Mouse (Mus musculus): ENCODE data around the gene Zbtb20. TPM values are rescaled to one million over a fixed set of nuclear protein-coding genes. Genes with fewer than 3 reads are reported as not detected.

Zbtb20 gene
- total RNA-seq, 2 experiments from 2014 or later: 196 to 202 TPM

GRCm38 (mm10) chr16:43069666-43070295, 194.1 kb downstream of the Zbtb20 start:
- intact Hi-C loops (cut with DNase I): no loop called here
- DNase-seq: no peak

GRCm38 (mm10) chr16:43071875-43072274, 196.2 kb downstream of the Zbtb20 start:
- no peak for DNase-seq
- intact Hi-C loops (cut with DNase I): no loop called here

GRCm38 (mm10) chr16:43072818-43073594, 197.3 kb downstream of the Zbtb20 start:
- DNase-seq: no peak
- intact Hi-C loops (cut with DNase I): no loop called here

GRCm38 (mm10) chr16:43080403-43080802, 204.7 kb downstream of the Zbtb20 start:
- intact Hi-C loops (cut with DNase I): no loop called here
- DNase-seq: no peak

GRCm38 (mm10) chr16:43080923-43081702, 205.4 kb downstream of the Zbtb20 start:
- intact Hi-C loops (cut with DNase I): no loop called here
- no peak for DNase-seq

GRCm38 (mm10) chr16:43081995-43082394, 206.3 kb downstream of the Zbtb20 start:
- no peak for DNase-seq
- intact Hi-C loops (cut with DNase I): no loop called here

GRCm38 (mm10) chr16:43082801-43083200, 207.1 kb downstream of the Zbtb20 start:
- intact Hi-C loops (cut with DNase I): no loop called here

GRCm38 (mm10) chr16:43090188-43090587, 214.5 kb downstream of the Zbtb20 start:
- intact Hi-C loops (cut with DNase I): no loop called here
- no peak for DNase-seq

More at GRCm38 (mm10) chr16:43082801-43083200, 207.1 kb downstream of the Zbtb20 start:
- no peak for DNase-seq

GRCm38 (mm10) chr16:43094161-43094560, 218.5 kb downstream of the Zbtb20 start:
- intact Hi-C loops (cut with DNase I): no loop called here
- no peak for DNase-seq

GRCm38 (mm10) chr16:43094756-43095155, 219.1 kb downstream of the Zbtb20 start:
- intact Hi-C loops (cut with DNase I): no loop called here
- DNase-seq: no peak

- no peak for DNase-seq
- intact Hi-C loops (cut with DNase I): no loop called here
These were observed 220.4 kb downstream of the Zbtb20 start for GRCm38 (mm10) chr16:43096040-43096439.

GRCm38 (mm10) chr16:43098153-43098552, 222.5 kb downstream of the Zbtb20 start:
- DNase-seq: no peak
- intact Hi-C loops (cut with DNase I): no loop called here

GRCm38 (mm10) chr16:43098666-43099065, 223.0 kb downstream of the Zbtb20 start:
- intact Hi-C loops (cut with DNase I): no loop called here

GRCm38 (mm10) chr16:43111288-43111687, 235.6 kb downstream of the Zbtb20 start:
- no peak for DNase-seq
- intact Hi-C loops (cut with DNase I): no loop called here

More at GRCm38 (mm10) chr16:43098666-43099065, 223.0 kb downstream of the Zbtb20 start:
- DNase-seq: no peak

- DNase-seq: no peak
- intact Hi-C loops (cut with DNase I): no loop called here
These were observed 238.3 kb downstream of the Zbtb20 start for GRCm38 (mm10) chr16:43113968-43114367.

GRCm38 (mm10) chr16:43129966-43130365, 254.3 kb downstream of the Zbtb20 start:
- no peak for DNase-seq

GRCm38 (mm10) chr16:43130583-43130982, 254.9 kb downstream of the Zbtb20 start:
- intact Hi-C loops (cut with DNase I): no loop called here
- DNase-seq: no peak

More at GRCm38 (mm10) chr16:43129966-43130365, 254.3 kb downstream of the Zbtb20 start:
- intact Hi-C loops (cut with DNase I): no loop called here

GRCm38 (mm10) chr16:43131077-43131476, 255.4 kb downstream of the Zbtb20 start:
- intact Hi-C loops (cut with DNase I): no loop called here
- no peak for DNase-seq

GRCm38 (mm10) chr16:43168506-43168905, 292.8 kb downstream of the Zbtb20 start:
- DNase-seq: peak in 1 of 2 experiments; percentile 2
- intact Hi-C loops (cut with DNase I): loop anchor here (1.0 to 5.0 kb wide), 2 partner anchors 333 to 424 kb away; no protein-coding TSS in a partner anchor

GRCm38 (mm10) chr16:43169273-43169905, 293.7 kb downstream of the Zbtb20 start:
- DNase-seq: no peak
- intact Hi-C loops (cut with DNase I): loop anchor here (5.0 kb wide), 1 partner anchor 423 kb away; no protein-coding TSS in a partner anchor

All from heart, postnatal 36 days (tissue).